Mouse (Mus musculus): ENCODE data around the gene Slc35a5.

GRCm38 (mm10) chr16:45090005-45090404, 68.5 kb downstream of the Slc35a5 start:
- TF ChIP-seq POLR2A (IDR thresholded peaks at IDR 0.05; ENCODE audit: low read depth, low read length) = no peak
- TF ChIP-seq CTCF (IDR thresholded peaks at IDR 0.05; ENCODE audit: extremely low read depth, insufficient read depth, insufficient read length, insufficient replicate concordance) = peak; percentile 92; the same call in 1 of the 2 replicates

Data from spleen, adult 2 months (tissue).